Mouse (Mus musculus): Measurements from ENCODE around the gene Bcas2. TPM values are rescaled to one million over a fixed set of nuclear protein-coding genes. Genes with fewer than 3 reads are reported as not detected.
"Not testable (repeated sequence)": the region's sequence is repeated elsewhere in the genome, so short reads cannot be mapped to it uniquely, and the experiment has no call there.

Bcas2 gene
- total RNA-seq, 2 experiments from 2014 or later = 62.0 to 65.9 TPM

DNA sequence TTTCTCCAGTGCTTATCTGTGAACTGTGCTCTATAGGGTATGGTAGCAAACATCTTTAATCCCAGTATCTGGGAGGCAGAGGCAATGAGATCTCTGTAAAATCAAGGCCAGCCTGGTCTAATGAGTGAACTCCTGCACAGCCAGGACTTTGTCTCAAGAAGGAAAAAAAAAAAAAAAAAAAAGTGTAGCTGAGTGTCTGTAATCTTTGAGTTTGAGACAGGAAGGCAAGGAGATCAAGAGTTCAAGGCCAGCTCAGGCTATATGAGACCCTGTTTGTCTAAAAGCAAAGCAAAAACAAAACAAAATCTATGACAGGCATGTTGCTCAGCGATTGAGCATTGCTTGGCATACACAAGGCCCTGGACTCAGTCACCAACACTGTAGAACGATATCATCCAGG, 36.8 kb downstream of the Bcas2 start:
- DNase-seq (ENCODE audit: low spot score in 2 of 2) = no peak
- intact Hi-C loops (cut with DNase I) = no loop called here

DNA sequence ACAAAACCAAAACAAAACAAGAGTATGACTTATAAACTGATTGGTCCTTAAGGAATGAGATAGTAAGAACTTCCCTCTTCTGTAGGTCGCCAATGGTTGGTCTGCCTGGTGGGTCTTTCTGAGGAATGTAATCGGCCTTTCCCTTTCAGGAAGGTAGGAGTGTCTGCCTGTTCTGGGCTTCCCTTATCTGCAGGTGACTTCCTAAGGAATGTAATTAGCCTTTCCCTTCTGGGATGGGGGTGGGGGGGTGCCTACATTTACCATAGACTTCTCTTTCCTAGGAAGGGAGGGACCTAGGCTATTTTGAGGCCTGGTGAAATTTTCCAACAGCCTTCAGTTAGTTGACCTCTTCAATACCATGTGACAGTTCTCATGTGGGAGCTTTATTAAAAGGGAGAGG, 39.6 kb downstream of the Bcas2 start:
- intact Hi-C loops (cut with DNase I) = no loop called here
- no peak for DNase-seq (ENCODE audit: low spot score in 2 of 2)

DNA sequence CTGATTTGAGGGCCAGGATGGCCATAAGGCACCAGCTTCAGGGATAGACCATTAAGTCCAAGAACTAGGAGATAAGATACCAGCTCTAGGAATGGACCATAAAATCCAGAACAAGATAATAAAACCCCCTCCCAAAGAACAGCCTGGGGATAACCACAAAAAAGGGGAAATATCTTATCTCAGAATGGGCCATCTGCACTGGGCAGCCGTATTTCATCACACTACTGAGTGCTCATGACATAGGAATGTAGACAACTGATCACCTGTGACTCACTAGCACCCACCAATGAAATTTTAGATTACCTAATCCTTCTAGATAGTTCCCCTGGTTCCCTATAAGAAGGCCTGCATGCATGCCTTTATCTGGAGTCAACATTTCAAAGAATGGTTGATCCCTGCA, 40.7 kb downstream of the Bcas2 start:
- intact Hi-C loops (cut with DNase I) = no loop called here
- DNase-seq (ENCODE audit: low spot score in 2 of 2) = no peak

DNA sequence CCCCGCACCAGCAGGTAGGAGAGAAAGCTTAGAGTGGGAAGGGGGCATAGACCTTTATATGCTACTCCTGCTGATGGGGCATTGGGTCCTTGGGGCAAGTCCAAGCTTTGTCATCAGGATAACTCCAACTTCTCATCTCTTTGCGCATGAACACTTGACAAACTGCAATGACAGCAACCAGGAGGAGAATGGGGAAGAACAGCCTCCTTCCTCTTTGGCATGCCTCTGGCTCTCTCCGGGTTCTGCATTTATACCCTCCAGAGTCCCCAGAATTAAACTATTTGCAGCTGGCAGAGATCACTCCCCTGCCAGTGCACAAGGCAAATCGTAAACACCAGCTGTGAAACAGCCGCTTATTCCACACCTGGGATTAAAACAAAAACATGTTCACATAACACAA, 42.1 kb downstream of the Bcas2 start:
- intact Hi-C loops (cut with DNase I) = no loop called here
- no peak for DNase-seq (ENCODE audit: low spot score in 2 of 2)

DNA sequence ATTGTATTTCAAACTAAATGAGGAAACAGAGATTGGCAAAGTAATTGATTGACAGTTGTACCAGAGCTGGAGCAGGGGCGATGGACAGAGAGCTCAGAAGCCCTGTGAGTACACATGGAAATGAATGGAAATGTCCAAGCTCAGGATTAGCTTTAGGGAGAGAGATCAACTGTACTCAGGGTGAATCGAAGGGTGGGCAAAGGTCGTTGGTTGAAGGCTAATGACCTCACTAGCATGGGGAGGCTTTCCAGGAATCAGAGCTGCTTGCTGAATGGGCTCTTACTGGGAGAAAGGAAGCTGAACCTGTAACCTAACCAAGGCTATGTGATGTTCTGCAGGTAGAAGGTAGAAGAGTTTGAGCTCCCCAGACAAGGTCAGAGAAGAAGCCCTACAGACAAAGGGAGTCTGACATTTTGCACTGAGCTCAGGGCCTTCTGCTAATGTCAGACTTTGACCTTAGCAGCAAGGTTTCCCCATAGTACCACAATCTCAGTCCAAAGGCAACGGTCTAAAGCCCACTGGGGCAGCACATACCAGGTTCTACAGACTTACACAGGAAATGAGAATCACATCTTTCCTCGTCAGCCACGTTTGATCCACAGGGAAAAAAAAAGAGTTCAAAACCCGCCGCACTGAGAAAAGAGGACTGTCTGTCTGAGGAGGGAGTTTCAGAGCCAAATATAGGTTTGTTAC, 43.3 kb downstream of the Bcas2 start:
- no peak for DNase-seq (ENCODE audit: low spot score in 2 of 2)
- intact Hi-C loops (cut with DNase I) = no loop called here

DNA sequence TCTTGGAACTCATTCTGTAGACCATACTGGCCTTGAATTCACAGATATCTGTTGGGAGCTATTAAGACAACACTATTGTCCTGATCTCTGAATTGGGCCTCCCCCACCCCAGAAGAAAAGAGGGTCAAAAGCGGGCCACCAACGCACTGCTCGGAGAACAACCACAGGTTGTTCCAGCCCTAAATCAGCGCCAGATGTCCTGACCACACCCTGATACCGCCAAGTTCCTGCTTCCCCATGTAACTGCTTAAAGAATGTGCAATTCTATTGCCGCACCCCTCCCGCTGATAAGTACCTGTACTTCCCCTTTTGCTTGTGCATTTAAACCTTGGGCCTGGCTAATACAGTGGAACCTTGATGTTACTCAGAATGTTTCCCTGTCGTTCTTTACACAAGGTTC, 43.9 kb downstream of the Bcas2 start:
- DNase-seq (ENCODE audit: low spot score in 2 of 2); intact Hi-C loops (cut with DNase I): not testable (repeated sequence)

DNA sequence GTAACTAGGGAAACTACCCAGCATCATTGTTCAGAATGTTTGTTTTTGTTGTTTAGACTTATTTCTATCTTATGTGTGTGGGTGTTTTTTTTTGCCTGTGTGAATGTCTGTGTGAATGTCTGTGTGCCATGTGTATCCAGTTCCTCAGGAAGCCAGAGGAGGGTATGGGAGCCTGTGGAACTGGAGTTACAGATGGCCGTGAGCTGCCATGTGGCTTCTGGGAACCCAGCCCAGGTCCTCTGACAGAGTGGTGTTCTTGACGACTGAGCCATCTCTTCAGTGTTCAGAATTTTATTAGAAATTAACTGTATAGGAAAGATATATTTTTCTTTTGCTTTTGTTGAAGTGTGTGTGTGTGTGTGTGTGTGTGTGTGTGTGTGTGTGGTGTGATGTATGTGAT, 50.0 kb downstream of the Bcas2 start:
- no peak for DNase-seq (ENCODE audit: low spot score in 2 of 2)
- intact Hi-C loops (cut with DNase I) = no loop called here

DNA sequence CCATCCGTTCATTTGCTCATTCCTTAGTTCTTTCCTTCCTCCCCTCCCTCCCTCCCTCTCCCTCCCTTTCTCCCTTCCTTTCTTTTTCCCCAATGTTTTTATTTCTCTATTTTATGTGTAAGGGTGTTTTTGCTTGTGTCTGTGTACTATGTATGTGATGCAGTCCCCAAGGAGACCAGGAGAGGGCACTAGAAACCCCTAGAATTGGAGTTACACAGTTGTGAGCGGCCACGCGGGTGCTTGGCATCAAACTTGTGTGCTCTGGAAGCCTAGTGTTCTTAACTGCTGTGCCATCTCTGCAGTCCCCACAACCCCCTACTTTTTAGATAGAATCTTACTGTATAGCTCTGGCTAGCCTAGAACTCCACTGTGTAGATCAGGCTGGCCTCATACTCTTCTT, 52.3 kb downstream of the Bcas2 start:
- DNase-seq (ENCODE audit: low spot score in 2 of 2) = no peak
- intact Hi-C loops (cut with DNase I) = no loop called here

DNA sequence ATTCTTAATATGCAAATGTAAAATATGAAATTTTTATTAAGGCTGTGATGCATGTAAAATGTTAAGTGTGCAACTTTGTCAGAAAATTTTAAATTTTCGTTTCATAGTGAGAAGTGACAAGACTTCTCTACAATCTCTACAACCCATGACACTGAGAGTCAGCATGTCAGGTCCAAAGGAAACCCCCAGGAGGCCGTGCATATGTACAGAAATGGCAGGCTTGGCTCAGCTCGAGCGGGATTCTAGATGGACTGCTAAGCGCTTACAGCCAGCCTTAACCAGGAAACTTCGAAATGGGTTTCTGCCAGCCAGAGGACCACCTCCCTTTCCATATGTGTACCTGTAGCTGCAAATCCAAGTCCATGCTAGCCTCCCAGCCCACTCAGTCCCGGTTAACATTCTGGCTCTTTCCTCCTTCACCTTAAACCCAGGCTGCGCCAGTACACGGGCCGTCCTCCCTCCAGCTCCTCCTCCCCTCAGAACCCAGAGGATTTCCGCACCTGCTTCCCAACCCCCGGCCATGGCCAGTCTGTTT, 52.8 kb downstream of the Bcas2 start:
- DNase-seq (ENCODE audit: low spot score in 2 of 2) = no peak
- intact Hi-C loops (cut with DNase I) = no loop called here

DNA sequence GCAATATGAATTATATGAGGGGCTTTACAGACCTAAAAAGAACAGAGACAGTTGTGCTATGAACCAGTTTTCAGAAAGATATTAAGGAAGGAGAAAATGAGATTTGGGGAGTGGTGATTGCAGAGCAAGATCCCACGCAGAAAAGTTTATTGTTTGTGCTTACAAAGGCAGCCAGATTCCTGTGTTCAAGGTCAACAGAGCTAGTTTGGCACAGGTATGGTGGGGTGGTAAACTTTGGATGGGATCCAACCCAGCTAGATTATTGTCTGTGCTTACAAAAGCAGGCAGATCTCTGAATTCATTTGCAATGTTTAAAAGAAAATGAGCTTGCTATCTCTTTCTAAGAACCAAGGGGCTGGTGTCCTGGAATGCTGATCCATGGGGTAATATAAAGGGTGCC, 56.3 kb downstream of the Bcas2 start:
- intact Hi-C loops (cut with DNase I) = no loop called here
- DNase-seq (ENCODE audit: low spot score in 2 of 2) = no peak

Other genes starting within 250 kb of the Bcas2 start
- under 1 TPM in 1 of 2 experiments, not detected in 1; 0.20 TPM for gene Sycp1, start 235.6 kb upstream of the Bcas2 start, total RNA-seq (2021)
- not detected for gene Nr1h5, start 207.5 kb upstream of the Bcas2 start, total RNA-seq (2021)
- 10 to 100 TPM; 83.8 to 86.8 TPM for gene Sike1, start 175.9 kb upstream of the Bcas2 start, total RNA-seq (2021)
- 100 to 1,000 TPM; 247 to 252 TPM for gene Csde1, start 151.2 kb upstream of the Bcas2 start, total RNA-seq (2021)
- gene Nras, start 113.4 kb upstream of the Bcas2 start, total RNA-seq (2021) = 100 to 1,000 TPM; 114 to 125 TPM
- gene Ampd1, start 97.6 kb upstream of the Bcas2 start, total RNA-seq (2021) = not detected
- under 1 TPM; 0.81 to 0.89 TPM for gene Dennd2c, start 69.1 kb upstream of the Bcas2 start, total RNA-seq (2021)
- gene Trim33, start 107.6 kb downstream of the Bcas2 start, total RNA-seq (2021) = 10 to 100 TPM; 54.5 to 55.0 TPM

Measured in left cerebral cortex, postnatal 14 days (tissue).